Mouse (Mus musculus): ENCODE measurements around the gene Strbp.

DNA sequence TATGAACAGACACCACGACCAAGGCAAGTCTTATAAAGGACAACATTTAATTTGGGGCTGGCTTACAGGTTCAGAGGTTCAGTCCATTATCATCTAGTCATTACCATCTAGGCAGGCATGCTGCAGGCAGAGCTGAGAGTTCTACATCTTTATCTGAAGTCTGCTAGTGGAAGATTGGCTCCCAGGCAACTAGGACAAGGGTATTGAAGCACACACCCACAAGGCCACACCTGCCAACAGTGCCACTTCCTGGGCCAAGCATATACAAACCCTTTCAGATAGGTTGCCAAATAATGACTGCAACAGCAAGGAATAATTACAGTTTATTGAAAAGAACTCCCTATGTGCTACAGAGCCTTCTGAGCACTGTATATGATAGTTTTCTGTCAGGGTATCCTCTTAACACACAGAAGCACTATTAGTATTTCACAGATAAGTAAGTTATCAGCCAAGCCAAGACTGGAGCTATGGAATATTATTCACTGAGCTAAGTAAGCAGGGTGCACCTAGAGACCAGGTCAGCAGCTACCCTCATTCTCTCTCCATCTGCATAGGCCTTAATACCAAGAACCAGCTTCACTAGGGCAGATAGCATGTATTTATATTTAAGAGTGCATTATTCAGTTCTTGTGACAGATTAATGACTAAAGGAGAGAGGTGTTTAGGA is 154.2 kb downstream of the Strbp start:
- TF ChIP-seq NELFE (IDR thresholded peaks at IDR 0.05; ENCODE audit: low read depth, low read length): no peak
- no peak for TF ChIP-seq CHD2 (IDR thresholded peaks at IDR 0.05; ENCODE audit: low read length)
- no peak for TF ChIP-seq POLR2A (IDR thresholded peaks at IDR 0.05; ENCODE audit: low read depth, low read length)
- TF ChIP-seq JUN (IDR thresholded peaks at IDR 0.05; ENCODE audit: insufficient read depth, low read depth, low read length): no peak
- no peak for TF ChIP-seq GABPA (IDR thresholded peaks at IDR 0.05; ENCODE audit: insufficient replicate concordance, low read depth, low read length)
- no peak for TF ChIP-seq EP300 (IDR thresholded peaks at IDR 0.05; ENCODE audit: low read length)
- no peak for TF ChIP-seq CTCF (conservative IDR thresholded peaks at IDR 0.05 in 1 of 2, IDR thresholded peaks at IDR 0.05 in 1 of 2; ENCODE audit: low read depth in 2 of 2, low read length in 2 of 2)
- no peak for TF ChIP-seq ZNF384 (IDR thresholded peaks at IDR 0.05; ENCODE audit: low read depth, low read length)
- no peak for TF ChIP-seq MAZ (IDR thresholded peaks at IDR 0.05; ENCODE audit: low read depth, low read length)

Data from CH12.LX (cell line).